In genomic region chr15:90543447-90543846, GRCm38 (mm10) we compare ENCODE assay signal across 14 mouse cellular contexts.
DNase-seq lines count a peak whose midpoint lies in the region.
"Had no signal": no experiment of that assay in that cellular context is flagged by ENCODE, and none has a peak within 500 bp of the region (broad histone marks: within the 10 kb centered on the region; RNA-seq: fewer than 3 reads in every experiment).

No protein-coding gene starts in this region.

- peak; percentile 8 for DNase-seq in heart, adult 11 months
- no peak for DNase-seq in heart, postnatal 10 days
- peak; percentile 10 for DNase-seq in lung, postnatal 10 days
- no peak for DNase-seq in lung, postnatal 14 days
- DNase-seq: adrenal gland, adult 2 months; adrenal gland, postnatal 10 days; adrenal gland, postnatal 25 days; cerebellum, adult 11 months; cerebellum, adult 18-20 months; cerebellum, adult 8-10 months; cerebellum, adult 9-11 months; cerebellum, postnatal 14 days; cerebellum, postnatal 36 days; embryo, embryonic 11 days had no signal

- intact Hi-C loops in heart, postnatal 10 days (cut with DNase I) = no loop called here

Comparison
In these comparisons a context has a peak if more than half of its experiments do, and no peak if none do; other contexts are left out.
1. DNase-seq: peak in heart, adult 11 months (single experiment) and lung, postnatal 10 days (single experiment); none in heart, postnatal 10 days (0 of 2) and lung, postnatal 14 days (single experiment).